8 mouse cellular contexts compared by ENCODE assay signal in the genomic region with DNA sequence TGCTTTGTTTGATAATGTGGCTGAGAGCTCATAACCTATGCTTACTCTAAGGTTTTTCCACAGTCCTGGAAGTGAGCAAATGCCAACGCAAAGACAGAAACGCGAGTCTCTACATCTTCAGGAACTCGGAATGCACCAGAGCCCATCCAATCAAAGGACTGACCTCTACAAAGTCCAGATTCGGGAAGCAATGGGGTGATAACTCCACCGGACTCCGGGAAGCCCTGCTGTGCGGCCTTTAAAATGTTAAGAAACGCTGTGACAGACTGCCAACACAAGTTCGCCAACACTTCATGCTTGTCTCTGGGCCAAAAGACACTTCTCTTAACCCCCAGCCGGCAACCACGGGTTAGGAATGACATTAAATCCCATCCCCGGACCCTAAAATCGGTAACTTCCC. TPM values are rescaled to one million over a fixed set of nuclear protein-coding genes. Genes with fewer than 3 reads are reported as not detected.
DNase-seq lines count a peak whose midpoint lies in the region; ATAC-seq and TF ChIP-seq lines count a peak whose summit lies in the region.

No protein-coding gene starts in this region.

- no peaks in the 10 kb centered on the region for H3K9me3 ChIP-seq in forebrain, embryonic 16.5 days (ENCODE audit: control insufficient read depth, low read length)
- H3K9me3 ChIP-seq in kidney, postnatal 0 days (replicated peaks; ENCODE audit: low read length), result no peaks in the 10 kb centered on the region

- WGBS in forebrain, embryonic 16.5 days, result 2% methylated on average over 14 of the region's 14 CpGs
- 0% methylated on average over 14 of the region's 14 CpGs for WGBS in kidney, postnatal 0 days

- H3K4me2 ChIP-seq in forebrain, embryonic 16.5 days (ENCODE audit: low read length), result peak overlapping the region; percentile 94
- peak overlapping the region; percentile 96 for H3K4me2 ChIP-seq in kidney, postnatal 0 days (ENCODE audit: low read length)

- H3K36me3 ChIP-seq in forebrain, embryonic 16.5 days (ENCODE audit: control insufficient read depth, insufficient read depth), result no peaks in the 10 kb centered on the region
- no peaks in the 10 kb centered on the region for H3K36me3 ChIP-seq in kidney, postnatal 0 days (ENCODE audit: insufficient read depth, low read length)

- TF ChIP-seq CTCF in kidney, postnatal 0 days (IDR thresholded peaks at IDR 0.05; ENCODE audit: low read depth), result no peak

- no peak overlapping the region for H3K27ac ChIP-seq in forebrain, embryonic 16.5 days (ENCODE audit: low read length)
- H3K27ac ChIP-seq in kidney, postnatal 0 days, result no peak overlapping the region

- DNase-seq in retina, postnatal 1 day, result peak; percentile 6
- DNase-seq in retina, embryonic 14.5 days (ENCODE audit: low spot score), result no peak
- DNase-seq in kidney, postnatal 0 days (ENCODE audit: low spot score), result peak; percentile 18
- DNase-seq in mesoderm, embryonic 11.5 days (ENCODE audit: low read depth, low spot score), result peak; percentile 5
- DNase-seq in thymus, postnatal 25 days, result no peak
- DNase-seq in thymus, adult 18-20 months, result no peak
- no peak for DNase-seq in right cerebral cortex, postnatal 14 days

- ATAC-seq in forebrain, embryonic 16.5 days, result no peak
- ATAC-seq in kidney, postnatal 0 days (replicated peaks; ENCODE audit: low FRiP score, low read depth), result 0 out of 2 replicates have a peak, but pooled peaks have one; percentile 37

- peaks cover 9% of the 10 kb centered on the region for H3K27me3 ChIP-seq in forebrain, embryonic 16.5 days (replicated peaks; ENCODE audit: control insufficient read depth, insufficient read depth, low read length)
- no peaks in the 10 kb centered on the region for H3K27me3 ChIP-seq in kidney, postnatal 0 days (ENCODE audit: insufficient read depth, low read length)

- H3K9ac ChIP-seq in forebrain, embryonic 16.5 days (replicated peaks; ENCODE audit: low read depth, low read length), result no peak overlapping the region; the same call in 1 of the 2 replicates
- H3K9ac ChIP-seq in kidney, postnatal 0 days (ENCODE audit: low read depth, low read length), result peak overlapping the region; percentile 60

- peak overlapping the region; percentile 43 for H3K4me3 ChIP-seq in forebrain, embryonic 16.5 days (replicated peaks; ENCODE audit: low read length)
- peak overlapping the region; percentile 62 for H3K4me3 ChIP-seq in kidney, postnatal 0 days (replicated peaks; ENCODE audit: low read depth, low read length)

- peaks cover 11% of the 10 kb centered on the region for H3K4me1 ChIP-seq in forebrain, embryonic 16.5 days (replicated peaks; ENCODE audit: control insufficient read depth, insufficient read depth, low read length)
- H3K4me1 ChIP-seq in kidney, postnatal 0 days (replicated peaks; ENCODE audit: insufficient read depth, low read length), result no peaks in the 10 kb centered on the region

RNA-seq across cellular contexts. Expression of a gene that starts 0.4 kb away (rescaled TPM):
- polyA plus RNA-seq in forebrain, embryonic 16.5 days (2015; fragmentation: Nextera tagmentation; extraction: Ambion mirVana), result 0.21 and 0.24 TPM in 2 replicates
- 4.0 and 4.1 TPM in 2 replicates for polyA plus RNA-seq in kidney, postnatal 0 days (2015; fragmentation: Nextera tagmentation; extraction: Ambion mirVana)

Comparison
In these comparisons a context has a peak if more than half of its experiments do, and no peak if none do; other contexts are left out.
1. DNase-seq: peak in retina, postnatal 1 day (single experiment), kidney, postnatal 0 days (single experiment) and mesoderm, embryonic 11.5 days (single experiment); none in retina, embryonic 14.5 days (single experiment), thymus, postnatal 25 days (single experiment), thymus, adult 18-20 months (0 of 2) and right cerebral cortex, postnatal 14 days (single experiment).